Mouse (Mus musculus): ENCODE measurements around the gene Pvr. TPM values are rescaled to one million over a fixed set of nuclear protein-coding genes. Genes with fewer than 3 reads are reported as not detected.
"Not testable (repeated sequence)": the region's sequence is repeated elsewhere in the genome, so short reads cannot be mapped to it uniquely, and the experiment has no call there.

The Pvr gene
- polyA plus RNA-seq, 2 experiments: 9.4 to 18.2 TPM

GRCm38 (mm10) chr7:19935171-19935751 is 14.3 kb upstream of the Pvr start:
- no peak overlapping the region for H3K9ac ChIP-seq (ENCODE audit: low read depth, low read length, severe bottlenecking)
- WGBS: 70% methylated on average over 20 of the region's 20 CpGs
- H3K4me1 ChIP-seq (ENCODE audit: control insufficient read depth, insufficient read depth, low read length): 0 out of 2 replicates have a peak, but pooled peaks cover 2% of the 10 kb centered on the region
- 0 out of 2 replicates have a peak, but pooled peaks cover 4% of the 10 kb centered on the region for H3K27me3 ChIP-seq (ENCODE audit: control insufficient read depth, insufficient read depth, low read length)
- DNase-seq (ENCODE audit: low spot score) (no peak), ATAC-seq (ENCODE audit: low FRiP score, low read depth) (no peak)
- H3K27ac ChIP-seq (replicated peaks; ENCODE audit: low read depth, low read length): no peak overlapping the region
- no peaks in the 10 kb centered on the region for H3K36me3 ChIP-seq (ENCODE audit: control insufficient read depth, insufficient read depth, low read length)
- H3K9me3 ChIP-seq (ENCODE audit: control insufficient read depth, low read length): no peaks in the 10 kb centered on the region
- no peak overlapping the region for H3K4me3 ChIP-seq (replicated peaks; ENCODE audit: low read length)
- TF ChIP-seq POLR2A (IDR thresholded peaks at IDR 0.05; ENCODE audit: borderline replicate concordance, extremely low read depth, insufficient read depth, insufficient read length): no peak
- no peak overlapping the region for H3K4me2 ChIP-seq (replicated peaks; ENCODE audit: low read depth, low read length, severe bottlenecking)

- Histone ChIP-seq H3K27me3 (ENCODE audit: control insufficient read depth, insufficient read depth, low read length) (0 out of 2 replicates have a peak, but pooled peaks cover 4% of the 10 kb centered on the region), H3K4me3 (replicated peaks; ENCODE audit: low read length) (no peak overlapping the region), H3K9me3 (ENCODE audit: control insufficient read depth, low read length) (no peaks in the 10 kb centered on the region), H3K27ac (replicated peaks; ENCODE audit: low read depth, low read length) (0 out of 2 replicates have a peak overlapping the region, but pooled peaks have one; percentile 46), H3K9ac (ENCODE audit: low read depth, low read length, severe bottlenecking) (no peak overlapping the region), H3K4me1 (ENCODE audit: control insufficient read depth, insufficient read depth, low read length) (no peaks in the 10 kb centered on the region), H3K36me3 (ENCODE audit: control insufficient read depth, insufficient read depth, low read length) (no peaks in the 10 kb centered on the region), H3K4me2 (replicated peaks; ENCODE audit: low read depth, low read length, severe bottlenecking) (peak overlapping the region; percentile 29)
- ATAC-seq (ENCODE audit: low FRiP score, low read depth): peak; percentile 68
- 19% methylated on average over 21 of the region's 21 CpGs for WGBS
- peak; percentile 80 for DNase-seq (ENCODE audit: low spot score)
- no peak for TF ChIP-seq POLR2A (IDR thresholded peaks at IDR 0.05; ENCODE audit: borderline replicate concordance, extremely low read depth, insufficient read depth, insufficient read length)
Observed at GRCm38 (mm10) chr7:19932877-19933809, 12.2 kb upstream of the Pvr start.

- TF ChIP-seq POLR2A (IDR thresholded peaks at IDR 0.05; ENCODE audit: borderline replicate concordance, extremely low read depth, insufficient read depth, insufficient read length): no peak
- no peak overlapping the region for H3K4me3 ChIP-seq (replicated peaks; ENCODE audit: low read length)
- H3K4me1 ChIP-seq (ENCODE audit: control insufficient read depth, insufficient read depth, low read length): no peaks in the 10 kb centered on the region
- no peak overlapping the region for H3K27ac ChIP-seq (replicated peaks; ENCODE audit: low read depth, low read length)
- ATAC-seq (ENCODE audit: low FRiP score, low read depth) (no peak), DNase-seq (ENCODE audit: low spot score) (no peak)
- WGBS: 19% methylated on average over 13 of the region's 13 CpGs
- no peaks in the 10 kb centered on the region for H3K9me3 ChIP-seq (ENCODE audit: control insufficient read depth, low read length)
- H3K9ac ChIP-seq (ENCODE audit: low read depth, low read length, severe bottlenecking): no peak overlapping the region
- 0 out of 2 replicates have a peak, but pooled peaks cover 4% of the 10 kb centered on the region for H3K27me3 ChIP-seq (ENCODE audit: control insufficient read depth, insufficient read depth, low read length)
- no peak overlapping the region; the same call in 1 of the 2 replicates for H3K4me2 ChIP-seq (replicated peaks; ENCODE audit: low read depth, low read length, severe bottlenecking)
- H3K36me3 ChIP-seq (ENCODE audit: control insufficient read depth, insufficient read depth, low read length): no peaks in the 10 kb centered on the region
Observed at GRCm38 (mm10) chr7:19932133-19932876, 11.3 kb upstream of the Pvr start.

- H3K27me3 ChIP-seq (ENCODE audit: control insufficient read depth, insufficient read depth, low read length); H3K4me1 ChIP-seq (ENCODE audit: control insufficient read depth, insufficient read depth, low read length); H3K36me3 ChIP-seq (ENCODE audit: control insufficient read depth, insufficient read depth, low read length); H3K4me3 ChIP-seq (replicated peaks; ENCODE audit: low read length); ATAC-seq (ENCODE audit: low FRiP score, low read depth); H3K9me3 ChIP-seq (ENCODE audit: control insufficient read depth, low read length); H3K27ac ChIP-seq (replicated peaks; ENCODE audit: low read depth, low read length); DNase-seq (ENCODE audit: low spot score); H3K9ac ChIP-seq (ENCODE audit: low read depth, low read length, severe bottlenecking); H3K4me2 ChIP-seq (replicated peaks; ENCODE audit: low read depth, low read length, severe bottlenecking): not testable (repeated sequence)
- WGBS: 82% methylated on average over 6 of the region's 6 CpGs
Observed at GRCm38 (mm10) chr7:19930481-19930880, 9.5 kb upstream of the Pvr start.

GRCm38 (mm10) chr7:19928486-19928885 is 7.5 kb upstream of the Pvr start:
- 69% methylated on average over 5 of the region's 5 CpGs for WGBS
- ATAC-seq (ENCODE audit: low FRiP score, low read depth): no peak
- H3K9me3 ChIP-seq (ENCODE audit: control insufficient read depth, low read length): no peaks in the 10 kb centered on the region
- no peak overlapping the region for H3K4me2 ChIP-seq (replicated peaks; ENCODE audit: low read depth, low read length, severe bottlenecking)
- H3K4me3 ChIP-seq (replicated peaks; ENCODE audit: low read length): no peak overlapping the region
- no peaks in the 10 kb centered on the region for H3K4me1 ChIP-seq (ENCODE audit: control insufficient read depth, insufficient read depth, low read length)
- H3K27me3 ChIP-seq (ENCODE audit: control insufficient read depth, insufficient read depth, low read length): 0 out of 2 replicates have a peak, but pooled peaks cover 4% of the 10 kb centered on the region
- DNase-seq (ENCODE audit: low spot score): no peak
- H3K36me3 ChIP-seq (ENCODE audit: control insufficient read depth, insufficient read depth, low read length): no peaks in the 10 kb centered on the region
- no peak for TF ChIP-seq POLR2A (IDR thresholded peaks at IDR 0.05; ENCODE audit: borderline replicate concordance, extremely low read depth, insufficient read depth, insufficient read length)
- no peak overlapping the region for H3K27ac ChIP-seq (replicated peaks; ENCODE audit: low read depth, low read length)
- H3K9ac ChIP-seq (ENCODE audit: low read depth, low read length, severe bottlenecking): no peak overlapping the region

Data from limb, embryonic 14.5 days (tissue).